In genomic region chr2:65690456-65691184, GRCm38 (mm10) we compare ENCODE assay signal across 14 mouse cellular contexts.
DNase-seq lines count a peak whose midpoint lies in the region; ATAC-seq lines count a peak whose summit lies in the region.
"Had no signal": no experiment of that assay in that cellular context is flagged by ENCODE, and none has a peak within 500 bp of the region (broad histone marks: within the 10 kb centered on the region; RNA-seq: fewer than 3 reads in every experiment).

No protein-coding gene starts in this region.

- no peak overlapping the region for H3K9ac ChIP-seq in hindbrain, embryonic 16.5 days (ENCODE audit: low read depth, low read length)
- H3K9ac ChIP-seq in hindbrain, embryonic 12.5 days, result no peak overlapping the region
- H3K9ac ChIP-seq: kidney, embryonic 15.5 days had no signal

- ATAC-seq in hindbrain, embryonic 16.5 days, result peak; percentile 92
- no peak for ATAC-seq in hindbrain, embryonic 12.5 days (ENCODE audit: low FRiP score)
- ATAC-seq in megakaryocyte progenitor cell, adult 5-6 weeks (replicated peaks; ENCODE audit: poor library complexity), result no peak
- ATAC-seq: CD4-positive, CD25-positive, alpha-beta regulatory T cell, adult 4 months had no signal

- DNase-seq in cerebellum, adult 9-11 months, result peak; percentile 95
- DNase-seq in layer of hippocampus, adult 8-10 months (ENCODE audit: low spot score in 2 of 2), result peak; percentile 74 to 77
- DNase-seq in right cerebral cortex, postnatal 10 days (ENCODE audit: low spot score in 2 of 2), result peak; percentile 78 to 89
- no peak for DNase-seq in c-Kit-positive CD71-positive TER-119-positive erythroid progenitor cells, embryonic 14.5 days (ENCODE audit: low spot score)
- DNase-seq in lung, postnatal 14 days, result no peak
- DNase-seq: thymus, adult 2 months had no signal

- H3K36me3 ChIP-seq in hindbrain, embryonic 16.5 days (ENCODE audit: control insufficient read depth, insufficient read depth, low read length), result peaks cover 8% of the 10 kb centered on the region
- H3K36me3 ChIP-seq in hindbrain, embryonic 12.5 days, result no peaks in the 10 kb centered on the region
- H3K36me3 ChIP-seq: kidney, embryonic 15.5 days had no signal

- H3K27ac ChIP-seq in hindbrain, embryonic 16.5 days (ENCODE audit: low read depth, low read length), result no peak overlapping the region
- no peak overlapping the region for H3K27ac ChIP-seq in hindbrain, embryonic 12.5 days
- H3K27ac ChIP-seq: kidney, embryonic 15.5 days; macrophage had no signal

- WGBS in hindbrain, embryonic 16.5 days, result 74% methylated on average over 6 of the region's 6 CpGs
- WGBS in hindbrain, embryonic 12.5 days, result 87% methylated on average over 6 of the region's 6 CpGs

- H3K4me3 ChIP-seq in hindbrain, embryonic 16.5 days (ENCODE audit: low read length), result no peak overlapping the region
- no peak overlapping the region for H3K4me3 ChIP-seq in hindbrain, embryonic 12.5 days
- H3K4me3 ChIP-seq: erythroblast, embryonic 14.5 days; kidney, embryonic 15.5 days had no signal

- no peaks in the 10 kb centered on the region for H3K27me3 ChIP-seq in hindbrain, embryonic 16.5 days (replicated peaks; ENCODE audit: control insufficient read depth, insufficient read depth, low read length)
- no peaks in the 10 kb centered on the region for H3K27me3 ChIP-seq in hindbrain, embryonic 12.5 days
- H3K27me3 ChIP-seq: kidney, embryonic 15.5 days had no signal

- no peak overlapping the region for H3K4me2 ChIP-seq in hindbrain, embryonic 16.5 days (ENCODE audit: low read length)
- no peak overlapping the region for H3K4me2 ChIP-seq in hindbrain, embryonic 12.5 days (replicated peaks)
- H3K4me2 ChIP-seq: kidney, embryonic 15.5 days; liver, embryonic 11.5 days had no signal

- H3K9me3 ChIP-seq in hindbrain, embryonic 16.5 days (ENCODE audit: control insufficient read depth, low read length), result no peaks in the 10 kb centered on the region
- no peaks in the 10 kb centered on the region for H3K9me3 ChIP-seq in hindbrain, embryonic 12.5 days (replicated peaks)
- H3K9me3 ChIP-seq: kidney, embryonic 15.5 days had no signal

- H3K4me1 ChIP-seq in hindbrain, embryonic 16.5 days (ENCODE audit: control insufficient read depth, insufficient read depth, low read depth, low read length), result no peaks in the 10 kb centered on the region
- no peaks in the 10 kb centered on the region for H3K4me1 ChIP-seq in hindbrain, embryonic 12.5 days
- H3K4me1 ChIP-seq: kidney, embryonic 15.5 days had no signal

Comparison
In these comparisons a context has a peak if more than half of its experiments do, and no peak if none do; other contexts are left out.
1. DNase-seq: peak in cerebellum, adult 9-11 months (single experiment), layer of hippocampus, adult 8-10 months (2 of 2) and right cerebral cortex, postnatal 10 days (2 of 2); none in c-Kit-positive CD71-positive TER-119-positive erythroid progenitor cells, embryonic 14.5 days (single experiment) and lung, postnatal 14 days (single experiment).